Mouse (Mus musculus) gastrocnemius, postnatal 10 days (tissue): ENCODE results near the gene Desi1. TPM values are rescaled to one million over a fixed set of nuclear protein-coding genes. Genes with fewer than 3 reads are reported as not detected.

Source experiments
- DNase-seq: peaks from one replicate; pipeline ENCODE4 v3.0.0; 2021; ENCODE audit warnings: mixed read lengths
- long read RNA-seq, 2 experiments: library from polyadenylated mRNA; stranded (forward); transcript quantifications; one replicate each; pipeline ENCODE4 v2.0.0; 2021
- total RNA-seq, 2 experiments: library from RNA; stranded (reverse); gene quantifications; 2 replicates each; pipeline ENCODE4 v1.2.3; 2021

The Desi1 gene
- 10 to 100 TPM; 18.5 to 20.7 TPM for total RNA-seq
- long read RNA-seq, experiment 1, transcript Desi1-206 (6 exons, 2,934 nt) = major isoform, 15 of 29 reads
- long read RNA-seq, experiment 1, partial matches to known transcripts = 0 of 29 reads
- long read RNA-seq, experiment 1, other reads (novel, unspliced or antisense) = 13 of 29 reads
- long read RNA-seq, experiment 2, transcript Desi1-206 (6 exons, 2,934 nt) = major isoform, 24 of 31 reads
- long read RNA-seq, experiment 2, partial matches to known transcripts = 0 of 31 reads
- long read RNA-seq, experiment 2, other reads (novel, unspliced or antisense) = 5 of 31 reads

GRCm38 (mm10) chr15:82033762-82034161 is at the start of gene Desi1:
Gene Desi1 (minus strand): TSS chr15:82033862.
- DNase-seq = no peak

GRCm38 (mm10) chr15:82081161-82081560 is 47.5 kb upstream of the Desi1 start:
- DNase-seq = peak; percentile 19

GRCm38 (mm10) chr15:82079883-82080282 is 46.2 kb upstream of the Desi1 start:
- no peak for DNase-seq

- no peak for DNase-seq
Measured at GRCm38 (mm10) chr15:82073490-82073889, 39.8 kb upstream of the Desi1 start.

GRCm38 (mm10) chr15:82071816-82072469 is 38.3 kb upstream of the Desi1 start:
- no peak for DNase-seq

GRCm38 (mm10) chr15:82069898-82070297 is 36.2 kb upstream of the Desi1 start, which contains the start of gene Mei1:
Gene Mei1 (plus strand): TSS chr15:82069996.
- DNase-seq = no peak

GRCm38 (mm10) chr15:82065511-82065910 is 31.8 kb upstream of the Desi1 start:
- peak; percentile 68 for DNase-seq

- no peak for DNase-seq
Measured at GRCm38 (mm10) chr15:82063909-82064308, 30.2 kb upstream of the Desi1 start.

- no peak for DNase-seq
Measured at GRCm38 (mm10) chr15:82058719-82059201, 25.1 kb upstream of the Desi1 start, which contains the start of gene 4930407I10Rik. Gene 4930407I10Rik (plus strand): TSS chr15:82059151.

- DNase-seq = no peak
Measured at GRCm38 (mm10) chr15:82052544-82052943, 18.9 kb upstream of the Desi1 start.

- peak; percentile 93 for DNase-seq
Measured at GRCm38 (mm10) chr15:82047080-82047883, 13.6 kb upstream of the Desi1 start, which contains the start of gene Snu13. Gene Snu13 (minus strand): TSS chr15:82047598.

GRCm38 (mm10) chr15:82046246-82046891 is 12.7 kb upstream of the Desi1 start:
- DNase-seq = peak; percentile 19

- no peak for DNase-seq
Measured at GRCm38 (mm10) chr15:82044166-82044784, 10.6 kb upstream of the Desi1 start.

- DNase-seq = peak; percentile 26
Measured at GRCm38 (mm10) chr15:82040650-82041049, 7.0 kb upstream of the Desi1 start.

GRCm38 (mm10) chr15:82035904-82036689 is 2.4 kb upstream of the Desi1 start:
- DNase-seq = no peak

GRCm38 (mm10) chr15:82032386-82032785 is 1.3 kb downstream of the Desi1 start:
- DNase-seq = no peak

- no peak for DNase-seq
Measured at GRCm38 (mm10) chr15:82027726-82028125, 5.9 kb downstream of the Desi1 start.

GRCm38 (mm10) chr15:82027276-82027675 is 6.4 kb downstream of the Desi1 start:
- DNase-seq = no peak

- no peak for DNase-seq
Measured at GRCm38 (mm10) chr15:82023965-82024635, 9.6 kb downstream of the Desi1 start.

- no peak for DNase-seq
Measured at GRCm38 (mm10) chr15:82022535-82023088, 11.1 kb downstream of the Desi1 start.
